Mouse (Mus musculus): ENCODE measurements around the gene Naa16.

Naa16 gene

GRCm38 (mm10) chr14:79330944-79331561, 59.5 kb downstream of the Naa16 start:
- DNase-seq (ENCODE audit: extremely low read depth, low read depth), result peak; percentile 33

- peak; percentile 26 for DNase-seq (ENCODE audit: extremely low read depth, low read depth)
Observed at GRCm38 (mm10) chr14:79327033-79327432, 63.5 kb downstream of the Naa16 start.

GRCm38 (mm10) chr14:79324112-79324840, 66.3 kb downstream of the Naa16 start:
- no peak for DNase-seq (ENCODE audit: extremely low read depth, low read depth)

GRCm38 (mm10) chr14:79321881-79322280, 68.7 kb downstream of the Naa16 start:
- no peak for DNase-seq (ENCODE audit: extremely low read depth, low read depth)

- DNase-seq (ENCODE audit: extremely low read depth, low read depth), result no peak
Observed at GRCm38 (mm10) chr14:79321152-79321551, 69.4 kb downstream of the Naa16 start.

- no peak for DNase-seq (ENCODE audit: extremely low read depth, low read depth)
Observed at GRCm38 (mm10) chr14:79317602-79318001, 73.0 kb downstream of the Naa16 start.

- DNase-seq (ENCODE audit: extremely low read depth, low read depth), result no peak
Observed at GRCm38 (mm10) chr14:79315877-79316276, 74.7 kb downstream of the Naa16 start.

GRCm38 (mm10) chr14:79314245-79315010, 76.2 kb downstream of the Naa16 start:
- no peak for DNase-seq (ENCODE audit: extremely low read depth, low read depth)

- DNase-seq (ENCODE audit: extremely low read depth, low read depth), result peak; percentile 50
Observed at GRCm38 (mm10) chr14:79313439-79314175, 77.0 kb downstream of the Naa16 start.

GRCm38 (mm10) chr14:79312719-79313118, 77.9 kb downstream of the Naa16 start:
- no peak for DNase-seq (ENCODE audit: extremely low read depth, low read depth)

- no peak for DNase-seq (ENCODE audit: extremely low read depth, low read depth)
Observed at GRCm38 (mm10) chr14:79311918-79312454, 78.6 kb downstream of the Naa16 start.

GRCm38 (mm10) chr14:79309115-79309514, 81.5 kb downstream of the Naa16 start:
- DNase-seq (ENCODE audit: extremely low read depth, low read depth), result no peak

GRCm38 (mm10) chr14:79308364-79308763, 82.2 kb downstream of the Naa16 start:
- DNase-seq (ENCODE audit: extremely low read depth, low read depth), result no peak

GRCm38 (mm10) chr14:79307908-79308307, 82.7 kb downstream of the Naa16 start:
- no peak for DNase-seq (ENCODE audit: extremely low read depth, low read depth)

GRCm38 (mm10) chr14:79307138-79307537, 83.4 kb downstream of the Naa16 start:
- DNase-seq (ENCODE audit: extremely low read depth, low read depth), result no peak

- no peak for DNase-seq (ENCODE audit: extremely low read depth, low read depth)
Observed at GRCm38 (mm10) chr14:79304873-79305464, 85.6 kb downstream of the Naa16 start.

GRCm38 (mm10) chr14:79303150-79303549, 87.4 kb downstream of the Naa16 start:
- DNase-seq (ENCODE audit: extremely low read depth, low read depth), result no peak

- DNase-seq (ENCODE audit: extremely low read depth, low read depth), result peak; percentile 87
Observed at GRCm38 (mm10) chr14:79301466-79301875, 89.1 kb downstream of the Naa16 start, which contains the start of gene Rgcc. Rgcc (minus strand) TSS chr14:79301645.

GRCm38 (mm10) chr14:79300641-79301350, 89.8 kb downstream of the Naa16 start:
- no peak for DNase-seq (ENCODE audit: extremely low read depth, low read depth)

GRCm38 (mm10) chr14:79299796-79300195, 90.8 kb downstream of the Naa16 start:
- no peak for DNase-seq (ENCODE audit: extremely low read depth, low read depth)

All from MEL-GATA-1-ER (cell line).